Mouse (Mus musculus): ENCODE data around the gene Msl3l2.

DNA sequence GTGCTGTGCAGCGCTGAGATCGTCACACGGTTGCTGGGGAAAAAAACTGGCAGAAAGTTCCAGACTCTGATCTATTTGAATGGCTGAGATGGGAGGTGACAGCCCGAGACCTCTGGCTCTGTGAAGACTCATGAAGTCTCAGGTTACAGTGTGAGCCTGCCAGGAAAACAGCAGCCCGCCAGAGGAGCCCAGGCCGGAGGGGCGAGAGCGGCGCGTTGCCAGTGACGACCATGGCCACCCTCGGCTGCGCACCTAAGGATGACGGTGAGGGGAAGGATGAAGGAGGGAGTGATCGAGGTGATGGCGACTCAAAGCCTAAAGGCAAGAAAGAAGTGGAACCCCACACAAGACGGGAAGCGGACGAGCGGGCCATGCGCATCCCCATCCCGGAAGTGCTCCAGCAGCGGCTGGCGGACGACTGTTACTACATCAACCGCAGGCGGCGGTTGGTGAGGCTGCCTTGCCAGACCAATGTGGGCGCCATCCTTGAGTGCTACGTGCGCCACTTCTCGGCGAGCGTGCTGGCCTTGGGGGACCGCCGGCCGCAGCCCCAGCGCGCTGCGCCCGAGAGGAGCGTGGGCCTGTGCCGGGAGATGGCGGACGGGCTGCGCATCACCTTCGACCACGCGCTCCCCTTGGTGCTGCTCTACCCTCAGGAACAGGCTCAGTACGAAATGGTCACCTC, 8.4 kb downstream of the Msl3l2 start:
- TF ChIP-seq CTCF (IDR thresholded peaks at IDR 0.05; ENCODE audit: borderline replicate concordance, insufficient read depth, low read length) (no peak), POLR2A (IDR thresholded peaks at IDR 0.05; ENCODE audit: low read depth, low read length) (peak; percentile 73)

All from embryonic fibroblast, embryonic 13.5 days (primary cell).